Mouse (Mus musculus): ENCODE results near the gene Slc35b4.
A peak's percentile ranks its signal among the peaks of the same experiment; 100 is the strongest.

The Slc35b4 gene

DNA sequence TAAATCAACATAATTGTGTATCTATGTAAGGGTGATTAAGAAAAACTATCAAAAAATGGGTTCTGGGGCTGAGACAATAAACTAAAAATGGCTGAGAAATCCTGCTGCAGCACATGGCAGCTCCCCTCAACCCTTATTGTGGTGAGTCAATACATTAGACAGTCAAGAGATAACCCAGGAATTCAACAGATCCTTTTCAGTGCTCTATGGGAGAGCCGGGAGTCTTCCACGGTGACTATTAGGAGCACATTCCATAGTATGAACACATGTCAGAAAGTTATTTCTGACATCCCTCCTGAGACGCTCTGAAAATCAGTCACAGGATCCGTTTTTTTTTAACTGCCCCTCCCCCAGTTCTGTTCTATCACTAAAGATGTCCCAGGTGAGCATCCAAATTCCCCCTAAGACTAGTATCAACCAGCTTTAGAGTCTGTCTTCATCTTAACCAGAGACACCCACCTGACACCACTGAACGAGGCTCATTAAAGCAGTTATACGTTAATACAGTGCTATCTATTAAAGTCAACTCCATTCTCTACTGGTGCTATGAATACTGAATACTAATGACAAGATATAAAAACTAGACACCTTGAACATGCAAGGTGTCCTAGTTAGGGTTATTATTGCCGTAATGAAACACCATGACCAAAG is 5.9 kb downstream of the Slc35b4 start:
- DNase-seq (ENCODE audit: low spot score): no peak

DNA sequence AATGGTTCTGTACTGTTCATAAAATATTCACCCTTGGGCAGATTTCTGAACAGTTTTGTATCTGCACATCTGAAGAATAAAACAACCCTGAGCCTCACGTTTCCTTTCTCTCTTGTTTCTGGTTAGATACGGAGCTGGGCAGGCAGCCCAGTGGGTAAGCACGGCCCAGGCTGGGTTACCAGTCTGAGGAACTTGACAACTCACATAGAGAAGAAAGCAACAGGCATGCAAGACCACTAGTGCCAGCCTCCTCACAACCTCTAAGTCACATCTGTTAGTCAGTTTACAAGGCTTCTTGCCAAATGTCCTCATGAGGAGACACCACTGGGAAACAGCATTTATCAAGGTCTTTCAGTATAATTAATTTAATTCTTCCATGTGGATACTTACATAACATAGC is 8.1 kb downstream of the Slc35b4 start:
- no peak for DNase-seq (ENCODE audit: low spot score)

DNA sequence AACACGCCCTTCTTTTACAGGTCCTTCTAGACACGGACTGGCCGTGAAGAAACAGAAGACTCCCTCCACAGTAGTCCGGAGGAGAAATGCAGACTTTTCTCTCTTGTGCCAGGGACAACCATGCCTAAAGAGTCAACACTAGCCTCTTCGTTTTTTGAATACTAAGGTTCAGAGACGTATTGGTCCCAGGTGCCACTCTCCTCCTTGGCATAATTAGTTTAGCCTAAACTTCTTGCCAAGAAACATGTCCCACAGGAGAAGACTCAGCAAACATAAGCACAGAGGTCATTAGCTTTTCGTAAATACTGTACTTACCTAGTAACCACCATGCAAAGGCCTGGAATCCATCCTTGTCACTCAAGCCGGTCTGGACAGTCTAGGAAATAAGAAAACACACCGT is 13.9 kb downstream of the Slc35b4 start:
- DNase-seq (ENCODE audit: low spot score): no peak

DNA sequence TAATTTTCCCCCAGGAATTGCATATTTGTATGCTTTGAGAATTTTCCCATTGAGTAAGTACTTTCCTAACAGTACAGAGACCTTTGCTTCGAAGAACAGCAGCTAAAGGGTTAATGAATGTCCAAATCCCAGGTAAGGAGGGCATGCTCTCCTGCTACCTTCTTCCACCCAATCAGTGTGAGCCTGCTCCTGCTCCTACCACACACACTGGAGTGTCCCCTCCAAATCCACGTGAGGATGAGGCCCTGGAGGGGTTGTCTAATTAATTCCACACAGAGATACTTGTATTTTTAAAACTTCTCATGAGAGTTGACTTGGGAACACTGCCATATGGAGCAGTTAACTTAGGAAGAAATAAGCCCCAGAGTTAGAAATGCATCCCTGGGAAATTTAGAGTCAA is 14.3 kb downstream of the Slc35b4 start:
- DNase-seq (ENCODE audit: low spot score): no peak

DNA sequence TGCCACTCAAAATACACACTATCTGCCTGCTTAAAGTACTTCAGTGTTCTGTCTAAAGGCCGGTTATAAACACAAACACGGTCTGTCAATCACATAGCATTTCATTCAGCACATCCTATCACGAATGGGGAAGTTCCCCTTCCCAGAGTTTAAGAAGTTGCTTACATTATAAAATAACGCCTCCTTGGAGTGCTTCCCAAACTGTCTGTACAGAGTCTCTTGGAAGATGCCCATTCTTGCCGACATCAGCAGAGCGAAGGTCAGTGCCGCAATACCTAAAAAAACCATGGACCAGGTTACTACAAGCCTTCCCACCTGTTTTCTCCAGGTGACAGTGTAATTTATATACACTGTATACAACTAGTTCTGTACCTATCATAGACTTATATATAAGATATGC is 15.4 kb downstream of the Slc35b4 start:
- DNase-seq (ENCODE audit: low spot score): no peak

DNA sequence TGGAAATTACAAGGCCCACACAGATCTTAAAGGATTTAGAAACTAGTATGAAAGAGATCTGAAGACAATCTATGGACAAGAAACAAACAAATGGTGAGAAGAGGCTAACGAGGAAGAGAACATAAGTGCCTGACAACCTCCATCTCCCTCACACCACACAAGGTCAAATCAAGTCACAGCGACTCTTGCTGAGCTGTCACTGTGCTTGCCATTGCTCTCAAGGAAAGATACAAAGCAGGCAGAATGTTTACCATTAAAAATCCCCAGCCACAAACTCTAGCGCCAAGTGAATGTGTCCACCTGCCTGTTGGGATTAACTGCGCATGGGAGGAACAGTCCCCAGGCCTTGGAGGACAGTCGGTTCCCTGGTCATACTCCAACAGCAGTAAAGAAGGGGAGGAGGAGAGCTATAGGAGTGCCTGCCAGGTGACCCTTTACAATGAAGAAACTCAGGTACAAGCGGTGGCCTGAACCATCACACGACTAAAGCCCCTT is 16.0 kb downstream of the Slc35b4 start:
- DNase-seq (ENCODE audit: low spot score): no peak

DNA sequence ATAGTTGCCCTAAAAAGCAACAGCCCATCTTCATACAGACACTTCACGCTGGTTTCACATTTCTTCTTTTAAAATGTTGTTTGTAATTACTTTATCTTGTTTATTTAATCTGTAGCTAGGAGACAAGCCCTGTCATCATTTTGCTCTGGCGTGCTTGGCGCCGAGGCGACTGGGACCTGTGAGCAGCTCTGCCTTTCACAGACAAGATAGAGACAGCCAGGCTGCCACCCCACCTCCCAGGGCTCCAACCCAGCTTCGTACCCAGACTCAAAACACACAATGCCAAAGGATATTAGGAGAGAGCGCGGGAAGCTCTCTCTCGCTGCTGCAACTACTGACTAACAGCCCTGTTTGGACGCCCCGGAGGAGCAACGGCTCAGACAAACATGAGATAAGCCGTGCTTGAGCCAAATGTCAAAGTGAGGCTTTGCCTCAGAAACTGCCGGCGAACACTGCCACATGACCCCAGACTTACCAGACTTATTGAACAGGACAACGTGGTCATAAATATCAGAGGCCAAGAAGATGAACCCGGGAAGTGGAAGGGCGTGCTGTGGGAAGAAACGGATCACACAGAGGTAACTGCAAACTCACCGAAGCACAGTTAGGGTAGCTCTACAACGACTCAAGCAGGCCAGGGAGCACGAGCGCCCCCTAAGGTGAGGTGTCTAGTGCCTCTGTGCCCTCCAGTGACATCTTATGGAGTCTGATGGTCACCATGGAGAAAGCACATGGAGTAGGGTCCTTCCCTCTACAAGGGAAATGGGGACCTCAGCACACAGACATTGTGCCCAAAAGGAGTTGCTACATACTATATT is 16.7 kb downstream of the Slc35b4 start:
- DNase-seq (ENCODE audit: low spot score): no peak

DNA sequence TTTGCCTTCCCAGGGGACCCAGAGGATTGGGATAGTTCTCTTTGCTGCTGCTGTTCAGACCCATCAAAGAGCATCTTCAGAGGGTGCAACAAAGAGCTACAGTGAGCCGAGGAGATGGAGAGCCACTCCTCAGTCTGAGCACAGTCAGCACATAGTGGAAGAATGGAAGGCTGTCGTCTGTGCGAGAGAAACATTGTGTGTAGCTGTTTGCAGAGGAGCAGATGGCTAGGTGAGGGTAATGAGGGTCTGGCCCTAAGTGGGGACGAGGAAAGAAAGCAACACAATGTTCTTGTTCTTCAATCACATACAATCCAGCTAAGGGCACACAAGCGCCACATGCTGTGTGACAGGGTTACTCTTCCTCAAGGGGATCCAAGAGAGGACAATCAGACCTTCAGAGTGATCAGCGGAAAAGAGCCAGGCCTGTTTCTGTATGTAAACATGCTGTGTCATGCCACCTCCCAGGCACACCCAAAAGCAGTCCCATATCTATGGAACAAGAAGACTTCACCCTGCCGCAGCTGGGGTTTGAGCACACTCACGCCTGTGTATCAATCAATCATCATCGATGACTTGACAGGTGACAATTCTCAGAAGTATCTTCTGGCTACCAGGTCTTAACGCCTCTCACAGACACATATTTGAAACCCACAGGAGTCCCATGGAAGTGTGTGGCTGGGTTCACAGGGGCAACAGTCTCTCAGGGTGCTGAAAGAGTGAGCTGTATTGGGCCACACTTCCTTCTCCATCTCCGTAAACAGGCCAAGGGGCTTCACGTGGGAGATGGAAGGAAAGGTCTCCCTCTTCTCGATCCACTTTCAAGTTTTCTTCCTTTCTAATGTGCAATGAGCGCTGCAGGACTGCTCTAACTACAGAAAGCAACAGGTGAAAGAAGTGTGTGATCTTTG is 19.8 kb downstream of the Slc35b4 start:
- DNase-seq (ENCODE audit: low spot score): no peak

DNA sequence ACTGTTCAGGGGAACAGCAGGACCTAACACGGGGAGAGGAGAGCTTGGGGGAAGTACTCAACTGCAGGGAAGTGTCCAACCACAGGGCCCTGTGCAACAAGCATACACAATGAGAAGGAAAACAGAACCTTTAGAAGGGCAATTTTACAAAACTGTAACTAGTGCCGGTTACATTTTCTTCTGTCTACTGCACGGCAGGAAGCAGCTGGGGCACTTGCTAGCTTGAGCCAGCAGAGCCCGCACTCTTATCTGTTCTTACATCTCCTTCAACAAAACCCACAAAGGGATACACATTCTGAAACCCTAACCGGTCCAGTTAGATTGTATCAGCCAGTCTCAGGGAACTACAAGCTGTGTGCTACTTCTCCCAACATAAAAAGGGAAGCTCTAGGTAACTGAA is 20.9 kb downstream of the Slc35b4 start:
- peak; percentile 14 for DNase-seq (ENCODE audit: low spot score)

DNA sequence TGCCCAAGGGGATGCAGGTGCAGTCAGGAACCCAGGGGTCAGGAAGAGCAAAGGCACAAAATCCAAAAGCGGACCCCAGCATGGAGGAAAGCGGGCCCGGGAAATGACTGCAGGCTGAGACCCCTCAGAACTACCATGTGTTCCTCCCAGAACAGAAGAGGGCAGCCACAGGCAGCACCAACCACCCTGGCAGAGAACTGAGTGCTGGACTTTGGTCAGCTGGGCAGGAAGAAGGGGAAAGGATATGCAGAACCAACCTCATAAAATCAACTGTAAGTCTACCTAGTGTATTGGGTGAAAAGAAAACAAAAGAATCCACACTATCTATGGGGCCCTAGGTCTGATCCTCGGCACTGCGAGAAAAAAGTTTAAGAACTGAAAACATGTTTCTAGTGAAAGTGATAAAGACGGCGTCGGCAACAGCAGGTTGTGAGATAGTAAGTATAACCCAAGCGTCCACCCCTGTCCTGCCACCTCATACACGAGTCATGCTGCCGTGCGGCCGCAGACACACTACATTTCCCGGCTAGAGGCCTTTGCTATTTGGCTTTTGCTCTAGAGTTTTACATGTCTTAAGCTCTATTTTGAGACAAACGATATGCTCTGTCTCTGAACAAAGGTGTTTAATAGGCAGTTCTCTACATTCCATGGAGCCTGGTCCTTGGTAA is 21.6 kb downstream of the Slc35b4 start:
- DNase-seq (ENCODE audit: low spot score): no peak

DNA sequence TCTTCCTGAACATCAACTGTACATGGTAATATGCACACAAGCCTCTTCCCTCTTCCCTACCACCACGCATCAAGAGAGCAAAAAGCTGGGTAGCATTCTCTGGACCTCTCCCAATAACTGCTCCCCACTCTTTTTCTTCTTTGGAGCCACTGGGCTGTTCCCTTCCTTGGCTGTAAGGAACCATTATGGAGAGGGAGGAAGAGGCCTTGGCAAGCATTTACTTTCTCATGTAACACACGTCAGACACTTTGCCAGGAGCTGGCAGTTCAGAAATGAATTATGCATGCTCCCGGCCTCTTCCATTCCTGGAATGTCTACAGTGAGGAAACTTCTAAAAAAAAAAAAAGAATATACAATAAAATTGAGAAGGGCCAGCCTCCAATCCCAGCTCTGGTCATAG is 22.7 kb downstream of the Slc35b4 start:
- no peak for DNase-seq (ENCODE audit: low spot score)

DNA sequence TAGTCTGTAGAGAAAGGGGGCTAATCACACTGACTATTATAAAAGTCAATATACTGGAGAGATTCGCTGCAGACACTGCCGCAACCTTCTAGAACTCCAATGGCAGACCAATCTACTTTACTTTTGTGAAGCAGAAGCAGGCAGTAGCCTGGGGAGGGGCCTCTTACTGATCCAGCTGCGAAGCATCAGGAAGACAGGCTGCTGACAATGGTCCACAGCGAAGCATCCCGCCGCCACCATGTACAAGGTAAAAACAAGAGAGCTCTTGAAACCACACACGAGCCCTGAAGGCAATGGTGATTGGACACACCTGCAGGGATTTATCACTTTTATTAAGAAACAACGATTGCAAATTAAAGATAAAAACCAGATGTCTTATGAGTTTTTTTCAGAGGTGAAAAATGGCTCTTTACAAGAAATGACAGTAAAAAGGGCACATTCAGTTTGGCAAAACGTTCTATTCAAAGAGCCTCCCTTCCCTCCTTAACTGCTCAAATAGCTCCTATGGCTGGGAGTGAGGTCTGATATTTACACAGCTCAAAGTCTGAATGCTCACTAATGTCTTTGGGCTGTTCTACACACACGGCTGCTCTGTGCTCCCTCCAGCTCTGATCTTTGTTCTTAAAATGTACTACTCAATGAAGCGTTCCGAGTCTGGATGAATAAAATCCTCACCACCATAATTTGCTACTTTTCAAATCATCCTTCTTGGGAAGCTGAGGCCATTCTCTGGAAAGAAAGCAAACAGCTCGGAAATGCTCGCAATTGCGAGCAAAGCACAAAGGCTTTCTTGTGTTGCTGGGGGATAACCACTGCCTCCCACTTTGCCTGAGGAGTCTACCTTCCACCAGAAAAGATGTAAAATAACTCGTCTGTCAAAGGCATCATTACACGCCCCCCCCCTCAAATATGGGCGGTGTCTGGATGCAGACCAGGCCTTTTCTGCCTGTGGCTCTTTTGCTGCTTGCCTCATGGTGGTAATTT is 23.6 kb downstream of the Slc35b4 start:
- DNase-seq (ENCODE audit: low spot score): no peak

DNA sequence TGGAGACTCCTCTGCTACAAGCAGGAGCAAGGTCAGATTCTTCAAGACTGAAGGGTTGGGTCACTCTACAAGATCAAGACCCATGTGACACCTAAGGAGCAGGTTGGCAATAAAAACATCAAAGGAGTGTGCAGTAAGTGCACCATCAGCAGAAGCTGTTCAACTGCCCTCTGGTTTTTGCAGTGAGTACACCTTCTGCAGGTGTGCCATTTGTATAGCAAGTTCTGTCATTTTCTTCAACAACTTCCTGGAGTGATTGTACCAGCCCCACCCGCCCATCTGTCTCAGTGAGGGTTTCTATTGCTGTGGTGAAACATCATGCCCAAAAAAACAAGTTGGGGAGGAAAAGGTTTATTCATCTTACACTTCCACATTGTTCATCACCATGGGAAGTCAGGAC is 27.1 kb downstream of the Slc35b4 start:
- DNase-seq (ENCODE audit: low spot score): no peak

DNA sequence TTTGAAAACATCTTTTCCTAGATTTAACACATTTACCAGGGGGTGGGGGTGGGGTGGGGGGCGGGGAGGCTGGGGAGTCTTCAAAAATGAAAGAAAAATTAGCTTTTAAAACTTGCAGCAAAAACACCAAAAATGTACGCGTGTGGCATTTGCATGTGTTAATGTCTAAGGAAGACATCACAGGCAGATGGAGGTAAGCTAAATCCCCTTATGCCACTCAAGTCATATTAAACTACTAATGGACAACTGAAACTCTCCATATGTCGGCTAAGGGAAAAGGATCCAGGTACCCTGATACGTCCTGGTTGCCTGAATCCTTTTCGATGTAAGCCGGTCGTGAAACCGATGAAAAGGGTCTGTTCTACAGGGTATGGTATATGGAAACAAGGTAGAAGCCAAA is 27.8 kb downstream of the Slc35b4 start:
- no peak for DNase-seq (ENCODE audit: low spot score)

DNA sequence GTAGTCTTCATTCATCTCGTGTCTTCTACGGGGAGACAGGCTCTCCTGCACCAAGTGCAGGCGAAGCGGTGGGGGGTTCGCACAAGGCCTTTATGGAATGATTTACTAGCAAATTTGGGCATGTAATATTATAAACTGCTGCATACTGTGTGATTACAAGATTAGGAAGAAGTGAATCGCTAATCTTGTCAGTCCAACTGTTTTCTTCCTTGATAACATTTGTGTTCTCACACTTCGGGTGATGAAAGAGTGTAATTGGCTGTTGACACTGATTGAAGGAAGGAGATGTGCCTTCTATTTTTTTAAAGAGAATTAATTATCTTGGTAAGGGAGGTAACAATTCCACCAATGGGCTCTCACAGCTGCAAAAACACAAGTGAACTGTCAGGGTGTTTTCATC is 28.3 kb downstream of the Slc35b4 start:
- DNase-seq (ENCODE audit: low spot score): no peak

DNA sequence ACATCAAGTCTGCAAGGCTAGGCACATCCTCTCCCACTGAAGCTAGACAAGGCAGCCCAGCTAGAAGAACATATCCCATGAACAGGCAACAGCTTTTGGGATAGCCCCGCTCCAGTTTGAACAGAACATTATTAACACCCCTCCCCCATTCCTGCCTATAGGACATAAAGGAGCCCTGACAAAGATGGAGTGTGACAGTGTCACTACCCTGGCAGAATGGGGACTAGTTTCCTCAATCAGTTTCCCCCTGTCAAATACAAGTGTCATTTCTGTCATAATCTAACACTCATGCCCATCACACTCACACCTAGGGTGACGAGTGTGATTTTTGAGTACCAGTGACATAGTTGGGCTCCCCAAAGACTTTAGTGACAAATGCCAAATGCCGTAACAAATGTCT is 28.9 kb downstream of the Slc35b4 start:
- no peak for DNase-seq (ENCODE audit: low spot score)

DNA sequence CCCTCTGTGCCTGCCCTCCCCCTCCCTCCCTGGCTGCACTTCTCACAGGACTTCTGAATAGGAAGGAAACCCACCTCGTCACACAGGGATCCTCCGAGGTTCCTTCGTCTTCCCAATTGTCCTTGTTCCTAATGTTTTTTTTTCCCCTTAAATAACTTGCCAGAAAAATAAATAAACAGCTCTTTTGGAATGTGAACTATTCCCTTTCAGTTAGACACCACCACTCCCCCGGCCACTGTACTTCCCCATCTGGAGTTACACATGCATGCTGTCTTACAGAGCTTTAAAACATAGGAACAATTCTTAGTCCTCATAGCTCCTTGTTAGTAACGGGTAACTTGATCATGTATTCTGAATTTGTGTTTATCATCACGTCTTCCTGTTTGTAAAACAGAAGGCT is 30.9 kb downstream of the Slc35b4 start:
- DNase-seq (ENCODE audit: low spot score): no peak

DNA sequence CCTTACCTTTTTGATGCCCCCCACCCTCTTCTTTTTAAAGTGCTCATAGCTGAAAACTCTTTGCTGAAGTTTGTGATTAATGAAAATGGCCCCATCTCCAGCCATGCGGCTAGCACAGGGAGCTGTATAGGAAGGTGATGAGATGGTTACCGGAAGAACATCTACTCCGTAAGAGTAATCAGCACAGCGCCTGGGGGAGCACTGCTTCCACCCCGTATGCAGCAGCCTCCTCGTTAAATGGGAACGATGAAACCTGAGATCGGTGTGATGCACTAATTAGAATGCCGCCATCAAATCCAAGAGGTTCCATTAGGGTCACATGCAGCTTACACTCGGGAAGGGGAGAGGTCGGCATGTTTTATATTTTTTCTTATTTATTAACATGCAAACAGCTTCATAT is 34.0 kb downstream of the Slc35b4 start:
- DNase-seq (ENCODE audit: low spot score): no peak

DNA sequence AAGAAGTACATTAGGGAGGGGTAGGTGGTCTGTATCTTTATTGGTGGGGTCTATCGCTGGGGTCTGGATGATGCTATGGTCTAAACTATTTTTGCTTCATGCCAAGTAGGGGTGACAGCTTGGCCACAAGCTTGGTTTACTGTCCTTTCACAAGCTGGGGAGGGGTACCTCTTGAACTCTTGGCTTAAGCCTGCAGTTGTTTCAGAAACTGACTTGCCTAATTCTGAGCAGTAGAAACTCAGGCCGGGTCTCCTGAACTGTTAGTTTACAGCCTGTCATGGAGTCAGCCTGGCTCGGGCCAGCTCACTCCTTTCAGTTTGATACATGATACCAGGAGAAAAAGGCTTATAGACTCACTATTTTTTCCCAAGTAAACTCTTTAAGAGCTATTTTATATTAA is 38.5 kb downstream of the Slc35b4 start:
- DNase-seq (ENCODE audit: low spot score): no peak

DNA sequence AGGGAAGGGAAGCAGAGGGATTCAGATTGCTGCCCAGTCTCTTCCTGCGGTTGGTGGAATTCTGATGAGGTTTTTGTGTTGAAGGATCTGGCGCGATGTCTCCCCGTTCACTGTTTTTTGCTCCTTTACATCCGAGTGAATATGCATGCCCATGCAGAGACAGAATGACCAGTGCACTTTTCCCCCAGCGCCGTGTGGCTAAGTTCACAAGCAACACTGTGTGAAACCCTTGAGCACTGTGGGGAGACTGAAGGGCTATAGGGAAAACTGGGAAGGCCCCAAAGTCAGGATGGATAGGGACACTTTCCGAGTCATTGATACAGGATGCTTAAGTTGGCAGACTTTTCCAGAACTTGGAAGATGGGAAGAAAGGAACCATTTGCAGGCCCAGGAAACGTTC is 44.5 kb downstream of the Slc35b4 start:
- no peak for DNase-seq (ENCODE audit: low spot score)

DNA sequence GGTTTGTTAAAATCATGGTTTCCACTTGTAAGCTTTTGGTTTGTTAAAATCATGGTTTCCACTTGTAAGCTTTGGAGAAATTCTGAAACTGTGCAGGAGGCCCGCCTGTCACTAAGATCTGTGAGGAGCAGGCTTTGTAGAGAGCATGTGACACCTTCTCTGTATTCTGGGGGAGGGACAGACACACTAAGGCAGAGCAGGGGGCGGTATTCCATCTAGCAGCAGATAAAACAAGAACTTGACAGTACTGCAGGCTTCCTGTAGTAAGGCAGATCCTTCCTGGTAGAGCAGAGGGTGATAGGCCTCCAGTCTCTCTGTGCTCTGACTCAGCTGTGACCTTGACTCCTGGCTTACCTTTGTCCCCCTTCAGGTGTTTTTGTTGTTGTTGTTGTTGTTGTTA is 47.6 kb downstream of the Slc35b4 start:
- DNase-seq (ENCODE audit: low spot score): no peak

Measured in T-cell, adult 2 months (primary cell).